Mouse (Mus musculus) stomach, postnatal 0 days (tissue): Measurements from ENCODE around the gene Lmcd1. TPM values are rescaled to one million over a fixed set of nuclear protein-coding genes. Genes with fewer than 3 reads are reported as not detected.
"Not testable (repeated sequence)": the region's sequence is repeated elsewhere in the genome, so short reads cannot be mapped to it uniquely, and the experiment has no call there.

Experiments
- ATAC-seq: fragments of 200-750 bp; cut with Nextera tagmentation; 2 replicates; pipeline ENCODE4 v1.8.0; 2017; ENCODE audit not compliant: low FRiP score, low TSS enrichment
- DNase-seq: peaks from one replicate; pipeline ENCODE4 v3.0.0-alpha.2; 2016; ENCODE audit warnings: low spot score
- H3K27ac ChIP-seq: fragments of 300-500 bp; sonication (generic); replicated peaks from 2 replicates; pipeline ENCODE4 v1.5.1; 2014; ENCODE audit warnings: mild to moderate bottlenecking, control low read depth
- H3K27me3 ChIP-seq: fragments of 300-500 bp; sonication (generic); 2 replicates; pipeline ENCODE4 v1.6.1; 2014; ENCODE audit warnings: low read length; ENCODE audit not compliant: control insufficient read depth, insufficient read depth
- H3K36me3 ChIP-seq: fragments of 300-500 bp; sonication (generic); 2 replicates; pipeline ENCODE4 v1.6.1; 2014; ENCODE audit warnings: low read length, mixed read lengths; ENCODE audit not compliant: control insufficient read depth, insufficient read depth
- H3K4me1 ChIP-seq: fragments of 300-500 bp; sonication (generic); replicated peaks from 2 replicates; pipeline ENCODE4 v1.6.1; 2014; ENCODE audit warnings: antibody characterized with exemption; ENCODE audit not compliant: control insufficient read depth, insufficient read depth
- H3K4me2 ChIP-seq: fragments of 300-500 bp; sonication (generic); replicated peaks from 2 replicates; pipeline ENCODE4 v1.6.1; 2014; ENCODE audit warnings: low read depth, mild to moderate bottlenecking, control low read depth, moderate library complexity
- H3K4me3 ChIP-seq: fragments of 300-500 bp; sonication (generic); 2 replicates; pipeline ENCODE4 v1.5.1; 2014; ENCODE audit warnings: low read depth, low read length, control low read depth
- H3K9ac ChIP-seq: fragments of 300-500 bp; sonication (generic); 2 replicates; pipeline ENCODE4 v1.6.1; 2014; ENCODE audit warnings: mild to moderate bottlenecking, low read length, control low read depth, mixed read lengths
- H3K9me3 ChIP-seq: fragments of 300-500 bp; sonication (generic); 2 replicates; pipeline ENCODE4 v1.6.1; 2016; ENCODE audit warnings: low read length; ENCODE audit not compliant: control insufficient read depth
- CTCF ChIP-seq: IDR thresholded peaks from 2 replicates; pipeline ENCODE4 v1.5.1; 2016; ENCODE audit warnings: antibody characterized with exemption, low read depth, mild to moderate bottlenecking, moderate library complexity
- EP300 ChIP-seq: optimal IDR thresholded peaks from 2 replicates; pipeline ENCODE3; 2016; ENCODE audit warnings: antibody characterized with exemption
- WGBS: fragments of 180-500 bp; shearing (Covaris S2); extraction: QIAGEN DNeasy Blood & Tissue Kit; methylation state at CpG from one replicate; pipeline ENCODE4 v1.1.7; 2014; 5-methylcytosine and 5-hydroxymethylcytosine counted together
- polyA plus RNA-seq: library from polyadenylated mRNA; unstranded; fragments of >200 nt; fragmentation: Nextera tagmentation; extraction: Ambion mirVana; gene quantifications from 2 replicates; pipeline ENCODE4 v1.2.1, GENCODE M21; 2015

The Lmcd1 gene
- 12.5 and 13.2 TPM in 2 replicates for polyA plus RNA-seq

GRCm38 (mm10) chr6:112273501-112274205 is at the start of gene Lmcd1:
Gene Lmcd1 (plus strand): TSS chr6:112273758.
- 3% methylated on average over 21 of the region's 21 CpGs for whole genome bisulfite sequencing
- Histone ChIP-seq H3K9ac (peak within 1 kb of the TSS; percentile 41), H3K4me1 (no peaks in the 10 kb centered on the region; the same call in 1 of the 2 replicates), H3K4me2 (peak within 1 kb of the TSS; percentile 58), H3K27ac (peak within 1 kb of the TSS; percentile 67; the same call in 1 of the 2 replicates), H3K27me3 (no peaks in the 10 kb centered on the region), H3K36me3 (no peaks in the 10 kb centered on the region), H3K9me3 (no peaks in the 10 kb centered on the region), H3K4me3 (peak within 1 kb of the TSS; percentile 29)
- DNase-seq (peak; percentile 89), ATAC-seq (peak; percentile 96)
- peak; percentile 63 for TF ChIP-seq CTCF
- TF ChIP-seq EP300 = no peak

GRCm38 (mm10) chr6:112223877-112224632 is 49.5 kb upstream of the Lmcd1 start:
- Histone ChIP-seq H3K9me3 (no peaks in the 10 kb centered on the region), H3K27me3 (no peaks in the 10 kb centered on the region), H3K4me1 (no peaks in the 10 kb centered on the region), H3K27ac (no peak overlapping the region), H3K36me3 (no peaks in the 10 kb centered on the region), H3K9ac (no peak overlapping the region), H3K4me2 (no peak overlapping the region), H3K4me3 (no peak overlapping the region)
- no peak for DNase-seq
- 63% methylated on average over 13 of the region's 13 CpGs for WGBS
- TF ChIP-seq EP300 (no peak), CTCF (no peak)
- ATAC-seq = no peak

- no peaks in the 10 kb centered on the region for H3K36me3 ChIP-seq
- ATAC-seq = no peak
- no peak overlapping the region for H3K4me2 ChIP-seq
- TF ChIP-seq EP300 (no peak), CTCF (no peak)
- no peaks in the 10 kb centered on the region for H3K9me3 ChIP-seq
- 97% methylated on average over 1 of the region's 1 CpGs for WGBS
- no peak overlapping the region for H3K27ac ChIP-seq
- no peak overlapping the region for H3K4me3 ChIP-seq
- H3K9ac ChIP-seq = no peak overlapping the region
- DNase-seq = no peak
- H3K4me1 ChIP-seq = no peaks in the 10 kb centered on the region
- no peaks in the 10 kb centered on the region for H3K27me3 ChIP-seq
Observed at GRCm38 (mm10) chr6:112236775-112237174, 36.8 kb upstream of the Lmcd1 start.

- WGBS = 48% methylated on average over 2 of the region's 2 CpGs
- Histone ChIP-seq H3K9me3 (no peaks in the 10 kb centered on the region), H3K27ac (no peak overlapping the region), H3K9ac (no peak overlapping the region), H3K4me1 (0 out of 2 replicates have a peak, but pooled peaks cover 2% of the 10 kb centered on the region), H3K36me3 (no peaks in the 10 kb centered on the region), H3K27me3 (no peaks in the 10 kb centered on the region), H3K4me2 (no peak overlapping the region), H3K4me3 (no peak overlapping the region)
- TF ChIP-seq EP300 = no peak
- no peak for TF ChIP-seq CTCF
- ATAC-seq = no peak
- no peak for DNase-seq
Observed at GRCm38 (mm10) chr6:112242216-112242615, 31.3 kb upstream of the Lmcd1 start.

- Histone ChIP-seq H3K27me3 (no peaks in the 10 kb centered on the region), H3K36me3 (no peaks in the 10 kb centered on the region), H3K27ac (no peak overlapping the region), H3K4me3 (no peak overlapping the region), H3K4me1 (0 out of 2 replicates have a peak, but pooled peaks cover 2% of the 10 kb centered on the region), H3K4me2 (no peak overlapping the region), H3K9me3 (no peaks in the 10 kb centered on the region), H3K9ac (no peak overlapping the region)
- WGBS = 30% methylated on average over 4 of the region's 4 CpGs
- TF ChIP-seq EP300 (no peak), CTCF (no peak)
- peak; percentile 68 for DNase-seq
- peak; percentile 74 for ATAC-seq
Observed at GRCm38 (mm10) chr6:112245639-112246038, 27.9 kb upstream of the Lmcd1 start.

GRCm38 (mm10) chr6:112246636-112247035 is 26.9 kb upstream of the Lmcd1 start:
- Histone ChIP-seq H3K4me2 (no peak overlapping the region), H3K4me3 (no peak overlapping the region), H3K36me3 (no peaks in the 10 kb centered on the region), H3K27me3 (no peaks in the 10 kb centered on the region), H3K4me1 (0 out of 2 replicates have a peak, but pooled peaks cover 2% of the 10 kb centered on the region), H3K9me3 (no peaks in the 10 kb centered on the region), H3K27ac (no peak overlapping the region), H3K9ac (no peak overlapping the region)
- WGBS = 73% methylated on average over 1 of the region's 1 CpGs
- TF ChIP-seq EP300 (no peak), CTCF (no peak)
- no peak for DNase-seq
- ATAC-seq = no peak

GRCm38 (mm10) chr6:112253943-112254342 is 19.6 kb upstream of the Lmcd1 start:
- DNase-seq, H3K4me3 ChIP-seq, H3K27me3 ChIP-seq, H3K4me2 ChIP-seq, H3K27ac ChIP-seq, H3K4me1 ChIP-seq, H3K9ac ChIP-seq, H3K9me3 ChIP-seq, ATAC-seq, H3K36me3 ChIP-seq: not testable (repeated sequence)
- WGBS = 87% methylated on average over 2 of the region's 3 CpGs
